Mouse (Mus musculus) lung, adult 2 months (tissue): ENCODE measurements around the gene Plxna4.

ENCODE experiments used
- CTCF ChIP-seq: fragments of 200-500 bp; IDR thresholded peaks from 2 replicates; pipeline ENCODE4 v1.5.1; 2011; ENCODE audit warnings: mild to moderate bottlenecking, low read length, control low read depth; ENCODE audit not compliant: insufficient read depth
- POLR2A ChIP-seq: fragments of 200-500 bp; IDR thresholded peaks from 2 replicates; pipeline ENCODE4 v1.6.1; 2011; ENCODE audit warnings: low read depth, mild to moderate bottlenecking, control low read depth, low read length, borderline replicate concordance; ENCODE audit errors: extremely low read depth

DNA sequence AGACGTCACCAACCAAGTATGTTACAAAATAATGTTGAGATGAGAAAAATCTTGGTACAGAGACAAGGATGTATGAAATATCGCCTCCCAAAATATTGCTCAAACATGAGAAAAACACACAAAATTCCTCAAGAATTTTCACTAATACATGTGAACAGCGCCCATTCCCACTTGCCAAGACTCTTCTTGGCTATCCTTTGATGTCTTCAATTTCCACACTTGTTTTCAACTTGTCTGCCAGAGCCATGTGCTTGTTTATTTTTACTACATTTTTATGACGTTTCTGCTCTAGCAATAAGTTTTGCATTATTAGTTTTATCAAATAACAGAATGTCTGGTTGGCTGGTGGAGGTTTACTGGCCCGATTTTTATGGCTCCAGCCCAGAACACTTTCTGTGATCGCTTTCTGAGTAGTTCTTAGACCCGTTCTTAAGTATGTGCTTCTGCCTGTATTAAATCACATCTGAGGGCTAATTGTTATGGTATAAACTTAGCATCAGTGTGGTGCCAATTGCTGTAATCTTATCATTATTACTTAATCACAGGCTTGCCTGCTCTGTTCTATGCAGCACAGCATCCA lies 224.4 kb downstream of the Plxna4 start:
- no peak for TF ChIP-seq POLR2A
- no peak for TF ChIP-seq CTCF
